Mouse (Mus musculus): Measurements from ENCODE around the gene Nf1. TPM values are rescaled to one million over a fixed set of nuclear protein-coding genes. Genes with fewer than 3 reads are reported as not detected.

The Nf1 gene
- polyA plus RNA-seq, 1 experiment: 14.3 TPM

DNA sequence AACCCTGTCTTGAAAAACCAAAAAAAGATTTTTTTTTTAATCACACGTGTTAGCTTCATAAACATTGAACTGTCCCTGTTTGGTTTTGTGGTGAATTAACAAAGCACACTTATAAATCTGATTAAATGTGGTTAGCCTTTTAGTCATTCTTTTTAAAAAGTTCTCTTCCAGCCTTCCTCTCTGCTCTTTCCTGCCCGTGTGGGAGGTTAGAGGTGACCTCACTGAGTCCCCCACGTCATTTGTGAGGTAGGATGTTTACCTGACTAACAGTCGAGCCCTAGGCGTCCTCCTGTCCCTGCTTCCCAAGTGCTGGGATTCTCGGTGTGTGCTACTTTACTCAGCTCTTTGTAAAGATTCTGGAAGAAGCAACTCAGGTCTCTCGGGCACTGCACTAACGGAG is 26.8 kb downstream of the Nf1 start:
- H3K4me1 ChIP-seq (ENCODE audit: control insufficient read depth, insufficient read depth, insufficient read length, low read length): peaks cover 9% of the 10 kb centered on the region
- H3K27ac ChIP-seq (replicated peaks; ENCODE audit: low read depth, low read length): no peak overlapping the region
- no peak overlapping the region for H3K4me3 ChIP-seq (ENCODE audit: insufficient read depth, low read depth, low read length)

DNA sequence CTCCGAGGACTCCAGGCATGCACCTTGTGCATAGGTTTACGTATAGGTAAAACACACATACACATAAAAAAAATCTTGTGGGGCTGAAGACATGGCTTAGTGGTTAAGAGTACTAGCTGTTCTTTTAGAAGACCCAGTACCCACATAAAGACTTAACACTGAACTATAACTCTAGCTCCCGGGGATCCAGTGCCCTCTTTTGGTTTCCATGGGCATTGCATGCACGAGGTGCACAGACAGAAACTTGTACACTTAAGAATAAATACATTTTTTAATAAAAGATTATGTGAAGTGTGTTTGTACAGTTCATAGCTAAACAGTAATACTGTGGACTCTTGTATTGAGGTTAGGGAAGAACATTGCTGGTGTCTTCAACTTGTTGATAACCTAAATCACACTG is 33.5 kb downstream of the Nf1 start:
- Histone ChIP-seq H3K27ac (replicated peaks; ENCODE audit: low read depth, low read length) (no peak overlapping the region), H3K4me1 (ENCODE audit: control insufficient read depth, insufficient read depth, insufficient read length, low read length) (peaks cover 2% of the 10 kb centered on the region; the same call in 1 of the 2 replicates), H3K4me3 (ENCODE audit: insufficient read depth, low read depth, low read length) (no peak overlapping the region)

DNA sequence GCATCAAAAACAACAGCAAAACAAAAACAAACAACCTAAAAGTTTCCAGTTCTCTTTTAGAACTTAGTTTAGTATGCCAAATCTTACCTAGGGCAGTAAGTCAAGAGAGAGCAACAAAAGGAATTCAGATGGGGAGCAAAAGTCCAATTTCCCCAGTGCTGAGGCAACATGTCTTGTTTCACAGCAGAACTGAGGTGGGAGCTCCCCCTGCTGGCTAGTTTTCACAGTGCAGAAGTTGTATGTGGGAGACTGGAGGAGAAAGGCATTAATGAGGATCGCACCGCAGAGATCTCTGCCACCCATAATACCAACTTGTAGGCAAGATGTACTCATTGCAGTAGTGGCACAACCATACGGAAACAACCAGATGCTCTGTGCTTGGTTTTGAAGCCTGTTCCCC is 58.8 kb downstream of the Nf1 start:
- Histone ChIP-seq H3K4me3 (ENCODE audit: insufficient read depth, low read depth, low read length) (no peak overlapping the region), H3K4me1 (ENCODE audit: control insufficient read depth, insufficient read depth, insufficient read length, low read length) (no peaks in the 10 kb centered on the region)

DNA sequence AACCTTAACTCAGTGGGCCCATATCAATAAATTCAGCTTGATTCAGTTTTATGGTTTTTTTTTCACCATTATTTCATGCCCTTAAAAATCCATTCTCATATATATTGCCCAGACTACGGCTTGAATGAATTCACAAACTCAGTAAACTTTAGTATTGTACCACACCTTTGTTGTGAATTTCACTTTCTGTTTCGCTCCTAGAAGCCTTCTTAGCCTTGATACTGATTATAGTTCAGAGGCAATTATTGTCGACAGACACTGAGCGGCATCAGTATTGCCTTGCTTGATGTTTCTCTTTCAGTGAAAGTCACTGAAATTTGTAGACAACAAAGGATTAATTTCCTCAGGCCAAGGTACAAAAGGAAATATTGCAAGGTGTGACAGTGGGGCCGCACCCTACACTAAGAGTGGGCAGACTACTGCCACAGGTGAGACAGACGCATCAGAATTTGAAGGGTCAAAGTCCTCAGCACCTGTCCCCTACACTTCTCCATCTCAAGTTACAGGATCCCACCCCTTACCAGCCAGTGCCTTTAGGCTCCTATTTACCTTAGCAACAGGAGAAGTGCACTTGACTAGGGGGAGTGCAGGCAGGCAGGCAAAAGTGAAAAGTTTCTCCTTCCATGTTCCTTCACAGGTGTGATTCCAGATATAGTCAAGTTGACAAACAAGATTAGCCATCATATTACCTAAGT is 64.3 kb downstream of the Nf1 start:
- no peak overlapping the region for H3K27ac ChIP-seq (replicated peaks; ENCODE audit: low read depth, low read length)
- no peaks in the 10 kb centered on the region for H3K4me1 ChIP-seq (ENCODE audit: control insufficient read depth, insufficient read depth, insufficient read length, low read length)
- H3K4me3 ChIP-seq (ENCODE audit: insufficient read depth, low read depth, low read length): no peak overlapping the region

More for the DNA sequence above, 58.8 kb downstream of the Nf1 start:
- no peak overlapping the region for H3K27ac ChIP-seq (replicated peaks; ENCODE audit: low read depth, low read length)

DNA sequence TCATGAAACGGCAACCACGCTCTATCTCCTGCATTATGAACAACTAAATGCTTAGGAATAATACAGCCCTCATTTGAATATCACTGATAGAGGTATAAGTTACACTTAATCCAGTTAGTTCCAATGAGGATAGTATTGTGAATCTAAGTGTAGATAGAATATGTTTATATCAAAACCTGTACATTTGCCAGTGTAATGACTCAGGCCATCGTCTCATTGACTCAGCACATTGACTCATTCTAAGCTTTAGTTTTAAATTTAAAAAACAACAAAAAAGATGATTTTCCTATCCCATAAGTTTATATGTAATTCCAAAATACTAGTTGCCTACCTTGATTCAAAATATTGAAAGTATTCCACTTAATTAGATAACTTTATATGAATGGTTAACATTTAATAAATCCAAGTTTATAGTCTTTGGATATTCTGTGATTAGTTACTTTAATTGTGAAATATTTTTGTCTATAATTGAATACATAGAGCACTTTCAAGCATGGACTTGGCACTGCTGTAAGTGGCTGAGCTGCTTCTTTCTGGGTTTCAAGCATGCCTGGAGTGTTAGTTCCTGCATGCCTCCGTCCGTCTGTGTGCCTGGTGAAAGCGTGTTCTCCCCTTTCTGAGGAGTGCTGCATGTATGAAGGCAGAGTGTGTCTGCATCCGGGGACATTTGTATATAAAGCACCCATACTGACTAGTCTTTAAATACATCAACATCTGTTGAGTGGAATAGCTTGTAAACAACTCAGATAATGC is 74.4 kb downstream of the Nf1 start:
- no peaks in the 10 kb centered on the region for H3K4me1 ChIP-seq (ENCODE audit: control insufficient read depth, insufficient read depth, insufficient read length, low read length)
- no peak overlapping the region for H3K27ac ChIP-seq (replicated peaks; ENCODE audit: low read depth, low read length)
- H3K4me3 ChIP-seq (ENCODE audit: insufficient read depth, low read depth, low read length): no peak overlapping the region

DNA sequence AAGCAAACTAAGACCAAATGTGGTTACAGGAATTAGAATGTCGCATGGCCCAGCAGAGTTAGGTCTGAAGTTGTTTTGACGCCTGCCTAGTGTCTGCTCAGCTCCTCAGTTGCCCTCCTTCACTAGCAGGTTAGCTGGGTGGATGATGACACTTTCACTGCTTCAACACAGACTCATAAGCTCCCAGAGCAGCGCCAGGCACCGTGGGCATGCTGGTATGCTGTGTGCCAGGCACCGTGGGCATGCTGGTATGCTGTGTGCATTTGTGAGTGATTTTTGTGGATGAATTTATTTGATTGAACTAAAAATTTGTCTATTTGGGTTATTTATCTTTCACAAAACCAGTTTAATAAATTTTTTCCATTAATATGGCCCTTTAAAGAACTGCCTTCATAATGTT is 83.0 kb downstream of the Nf1 start:
- no peaks in the 10 kb centered on the region for H3K4me1 ChIP-seq (ENCODE audit: control insufficient read depth, insufficient read depth, insufficient read length, low read length)
- no peak overlapping the region for H3K4me3 ChIP-seq (ENCODE audit: insufficient read depth, low read depth, low read length)
- no peak overlapping the region for H3K27ac ChIP-seq (replicated peaks; ENCODE audit: low read depth, low read length)

DNA sequence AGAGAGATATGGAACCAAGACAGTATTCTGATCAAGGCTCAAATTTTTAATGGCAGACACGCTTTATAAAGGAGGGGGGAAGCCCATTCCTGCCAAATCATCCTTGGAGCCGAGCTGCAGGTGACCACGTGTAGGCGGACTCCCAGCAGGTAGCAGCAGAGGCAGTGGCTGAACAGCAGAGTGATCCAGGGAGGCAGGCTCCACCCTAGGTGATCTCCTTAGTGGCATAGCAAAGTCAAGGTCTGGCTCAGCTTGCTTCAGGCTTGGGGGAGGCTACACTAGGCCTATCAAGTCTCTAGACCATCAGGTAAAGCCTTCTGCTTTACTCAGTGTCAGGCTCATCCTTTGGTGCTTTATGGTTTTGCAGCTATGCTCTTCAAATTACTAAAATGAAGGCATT is 87.1 kb downstream of the Nf1 start:
- Histone ChIP-seq H3K27ac (replicated peaks; ENCODE audit: low read depth, low read length) (no peak overlapping the region), H3K4me3 (ENCODE audit: insufficient read depth, low read depth, low read length) (no peak overlapping the region)

DNA sequence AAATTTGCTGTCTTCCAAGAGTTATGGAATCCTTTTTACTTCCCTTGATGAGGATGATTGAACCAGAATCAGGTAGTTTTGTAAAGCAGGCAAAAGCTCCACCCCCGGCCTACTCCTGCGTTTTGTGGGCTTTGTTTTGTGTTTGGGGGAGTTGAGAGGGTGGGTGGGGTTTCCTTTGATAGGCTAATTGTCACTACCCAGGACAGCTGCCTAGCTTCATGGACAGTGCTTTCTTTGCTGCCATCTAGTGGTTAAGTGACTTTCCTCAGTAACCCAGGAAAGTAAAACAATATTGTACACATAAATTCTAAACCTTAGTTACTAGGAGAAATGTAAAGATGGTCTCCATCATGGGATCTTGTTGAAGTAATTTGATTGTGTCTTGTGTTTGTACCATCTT is 88.1 kb downstream of the Nf1 start:
- Histone ChIP-seq H3K4me1 (ENCODE audit: control insufficient read depth, insufficient read depth, insufficient read length, low read length) (no peaks in the 10 kb centered on the region), H3K4me3 (ENCODE audit: insufficient read depth, low read depth, low read length) (no peak overlapping the region), H3K27ac (replicated peaks; ENCODE audit: low read depth, low read length) (no peak overlapping the region)

More for the DNA sequence above, 87.1 kb downstream of the Nf1 start:
- no peaks in the 10 kb centered on the region for H3K4me1 ChIP-seq (ENCODE audit: control insufficient read depth, insufficient read depth, insufficient read length, low read length)

GRCm38 (mm10) chr11:79435252-79435651 is 95.8 kb downstream of the Nf1 start:
- H3K4me3 ChIP-seq (ENCODE audit: insufficient read depth, low read depth, low read length): no peak overlapping the region
- H3K4me1 ChIP-seq (ENCODE audit: control insufficient read depth, insufficient read depth, insufficient read length, low read length): no peaks in the 10 kb centered on the region
- no peak overlapping the region for H3K27ac ChIP-seq (replicated peaks; ENCODE audit: low read depth, low read length)

GRCm38 (mm10) chr11:79448361-79448760 is 108.9 kb downstream of the Nf1 start:
- Histone ChIP-seq H3K27ac (replicated peaks; ENCODE audit: low read depth, low read length) (no peak overlapping the region), H3K4me1 (ENCODE audit: control insufficient read depth, insufficient read depth, insufficient read length, low read length) (no peaks in the 10 kb centered on the region), H3K4me3 (ENCODE audit: insufficient read depth, low read depth, low read length) (no peak overlapping the region)

- H3K4me3 ChIP-seq (ENCODE audit: insufficient read depth, low read depth, low read length): no peak overlapping the region
Measured at GRCm38 (mm10) chr11:79452966-79453365, 113.5 kb downstream of the Nf1 start.

DNA sequence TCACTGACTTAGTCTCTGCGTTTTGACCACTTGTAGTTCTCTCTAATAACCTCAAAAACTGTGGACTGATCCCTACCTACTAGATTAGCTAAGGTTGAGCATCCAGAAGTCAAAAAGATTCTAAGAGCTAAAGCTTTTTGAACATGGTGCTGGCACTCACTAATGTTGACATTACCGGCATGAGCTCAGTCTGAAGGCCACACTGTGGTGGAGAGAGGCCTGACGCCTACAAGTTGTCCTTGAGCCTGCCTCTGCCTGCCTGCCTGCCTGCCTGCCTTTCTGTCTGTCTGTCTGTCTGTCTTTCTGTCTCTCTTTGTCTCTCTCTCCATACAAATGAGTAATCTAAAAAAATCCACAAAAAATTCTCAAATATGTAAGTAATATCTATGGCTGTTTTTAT is 118.4 kb downstream of the Nf1 start:
- Histone ChIP-seq H3K27ac (replicated peaks; ENCODE audit: low read depth, low read length) (no peak overlapping the region), H3K4me1 (ENCODE audit: control insufficient read depth, insufficient read depth, insufficient read length, low read length) (no peaks in the 10 kb centered on the region), H3K4me3 (ENCODE audit: insufficient read depth, low read depth, low read length) (no peak overlapping the region)

More at GRCm38 (mm10) chr11:79452966-79453365, 113.5 kb downstream of the Nf1 start:
- no peaks in the 10 kb centered on the region for H3K4me1 ChIP-seq (ENCODE audit: control insufficient read depth, insufficient read depth, insufficient read length, low read length)
- no peak overlapping the region for H3K27ac ChIP-seq (replicated peaks; ENCODE audit: low read depth, low read length)

GRCm38 (mm10) chr11:79459846-79460245 is 120.4 kb downstream of the Nf1 start:
- H3K27ac ChIP-seq (replicated peaks; ENCODE audit: low read depth, low read length): no peak overlapping the region
- H3K4me1 ChIP-seq (ENCODE audit: control insufficient read depth, insufficient read depth, insufficient read length, low read length): no peaks in the 10 kb centered on the region
- no peak overlapping the region for H3K4me3 ChIP-seq (ENCODE audit: insufficient read depth, low read depth, low read length)

DNA sequence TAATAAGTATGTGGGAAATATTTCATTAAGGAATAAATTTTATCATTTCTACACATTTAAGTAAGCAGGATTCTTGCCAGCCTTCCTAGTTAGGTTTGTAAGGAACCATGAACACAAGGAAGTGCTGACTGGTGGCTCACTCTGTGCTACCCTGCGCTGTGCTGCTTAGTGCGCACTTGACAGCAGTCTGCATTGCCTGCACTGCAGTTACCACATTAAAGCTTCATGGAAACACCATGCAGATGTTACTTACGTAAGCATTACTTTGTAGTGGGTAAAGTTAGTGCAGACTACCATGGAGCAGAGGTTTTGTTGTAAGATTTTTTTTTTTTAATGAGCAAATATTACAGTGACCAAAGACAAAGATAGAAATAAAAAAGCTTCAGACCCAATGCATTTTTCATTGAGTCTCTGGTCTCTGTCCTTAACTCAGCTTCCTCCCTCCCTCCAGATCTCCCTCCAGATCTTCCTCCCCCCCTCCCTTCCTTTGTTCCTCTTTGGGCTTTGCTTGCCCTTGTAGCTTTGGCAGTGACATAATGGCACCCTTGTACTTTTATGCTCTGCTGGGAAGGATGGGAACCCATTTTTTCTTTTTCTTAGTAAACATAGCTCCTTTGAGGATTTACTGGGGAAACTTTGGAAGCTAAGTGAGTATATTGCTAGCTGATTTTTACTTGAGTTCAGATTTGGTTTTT is 121.4 kb downstream of the Nf1 start:
- no peaks in the 10 kb centered on the region for H3K4me1 ChIP-seq (ENCODE audit: control insufficient read depth, insufficient read depth, insufficient read length, low read length)
- no peak overlapping the region for H3K27ac ChIP-seq (replicated peaks; ENCODE audit: low read depth, low read length)
- no peak overlapping the region for H3K4me3 ChIP-seq (ENCODE audit: insufficient read depth, low read depth, low read length)

- H3K4me1 ChIP-seq (ENCODE audit: control insufficient read depth, insufficient read depth, insufficient read length, low read length): no peaks in the 10 kb centered on the region
- no peak overlapping the region for H3K27ac ChIP-seq (replicated peaks; ENCODE audit: low read depth, low read length)
- H3K4me3 ChIP-seq (ENCODE audit: insufficient read depth, low read depth, low read length): no peak overlapping the region
Measured at GRCm38 (mm10) chr11:79468097-79468496, 128.6 kb downstream of the Nf1 start.

All from brown adipose tissue, adult 24 weeks (tissue).